Mouse (Mus musculus): ENCODE results near the gene Naip2. TPM values are rescaled to one million over a fixed set of nuclear protein-coding genes. Genes with fewer than 3 reads are reported as not detected.

Gene Naip2
- 13.6 TPM for polyA plus RNA-seq (2017; shearing (Covaris generic))

GRCm38 (mm10) chr13:100201659-100202333, at the start of gene Naip2:
Gene Naip2, minus strand, starts transcription at chr13:100202092.

DNA sequence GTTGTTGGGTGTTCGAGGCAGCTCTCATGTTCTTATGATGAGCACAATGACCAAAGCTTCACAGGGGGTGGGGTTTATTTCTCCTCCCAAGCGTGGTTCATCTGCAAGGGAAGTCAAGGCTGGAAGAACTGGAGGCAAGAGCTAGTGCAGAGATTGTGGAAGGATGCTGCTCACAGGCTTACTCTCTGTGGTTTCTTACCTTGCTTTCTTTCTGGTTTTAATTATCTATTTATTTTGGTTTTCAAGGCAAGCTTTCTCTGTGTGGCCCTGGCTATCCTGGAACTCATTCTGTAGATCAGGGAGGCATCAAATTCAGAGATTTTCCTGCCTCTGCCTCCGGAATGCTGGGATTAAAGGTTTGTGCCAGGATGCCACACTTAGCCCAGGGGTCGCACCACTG, 44.3 kb upstream of the Naip2 start, which contains the start of gene Naip5:
TSS of gene Naip5 (minus strand) at position 101 of the 400 bp plus-strand sequence.

GRCm38 (mm10) chr13:100124423-100125257, 77.3 kb downstream of the Naip2 start, which contains the start of gene Smn1:
Gene Smn1, plus strand, starts transcription at chr13:100124852.

GRCm38 (mm10) chr13:100107652-100108472, 94.0 kb downstream of the Naip2 start, which contains the start of gene Serf1:
Gene Serf1, plus strand, starts transcription at chr13:100108012.

GRCm38 (mm10) chr13:100103748-100104254, 98.1 kb downstream of the Naip2 start, which contains the start of gene Bdp1:
Gene Bdp1, minus strand, starts transcription at chr13:100104070.

Other genes with a start within 250 kb of the Naip2 start
- gene Mccc2, start 186.5 kb downstream of the Naip2 start, polyA plus RNA-seq (2017; shearing (Covaris generic)): 17.9 TPM
- 70.3 TPM for gene Bdp1, start 98.0 kb downstream of the Naip2 start, polyA plus RNA-seq (2017; shearing (Covaris generic))
- 4.5 TPM for gene Serf1, start 94.1 kb downstream of the Naip2 start, polyA plus RNA-seq (2017; shearing (Covaris generic))
- 45.7 TPM for gene Smn1, start 77.2 kb downstream of the Naip2 start, polyA plus RNA-seq (2017; shearing (Covaris generic))
- gene Naip5, start 44.2 kb upstream of the Naip2 start, polyA plus RNA-seq (2017; shearing (Covaris generic)): 32.0 TPM
- 13.7 TPM for gene Naip6, start 115.6 kb upstream of the Naip2 start, polyA plus RNA-seq (2017; shearing (Covaris generic))